Mouse (Mus musculus) thymus, adult 2 months (tissue): Measurements from ENCODE around the gene Spdye4b. TPM values are rescaled to one million over a fixed set of nuclear protein-coding genes. Genes with fewer than 3 reads are reported as not detected.
"Not testable (repeated sequence)": the region's sequence is repeated elsewhere in the genome, so short reads cannot be mapped to it uniquely, and the experiment has no call there.

Source experiments
- DNase-seq: peaks from one replicate; pipeline ENCODE4 v3.0.0; 2021
- H3K27ac ChIP-seq: fragments of 200-500 bp; 2 replicates; pipeline ENCODE4 v1.5.1; 2012; ENCODE audit warnings: low read length, control low read depth; ENCODE audit not compliant: control insufficient read depth, insufficient read depth
- H3K27me3 ChIP-seq: fragments of 200-500 bp; 2 replicates; pipeline ENCODE4 v1.6.1; 2012; ENCODE audit warnings: mild to moderate bottlenecking, low read length, moderate library complexity, mixed read lengths; ENCODE audit not compliant: control insufficient read depth, insufficient read depth
- H3K36me3 ChIP-seq: fragments of 200-500 bp; 2 replicates; pipeline ENCODE4 v1.6.1; 2012; ENCODE audit warnings: mild to moderate bottlenecking, low read length, moderate library complexity; ENCODE audit not compliant: control insufficient read depth, insufficient read depth
- H3K4me1 ChIP-seq: fragments of 200-500 bp; replicated peaks from 2 replicates; pipeline ENCODE4 v1.6.1; 2012; ENCODE audit warnings: low read length; ENCODE audit not compliant: control insufficient read depth, insufficient read depth
- H3K4me3 ChIP-seq: fragments of 200-500 bp; 2 replicates; pipeline ENCODE4 v1.5.1; 2012; ENCODE audit warnings: mild to moderate bottlenecking, low read length, control low read depth, moderate library complexity; ENCODE audit not compliant: control insufficient read depth, insufficient read depth
- CTCF ChIP-seq: fragments of 200-500 bp; IDR thresholded peaks from 2 replicates; pipeline ENCODE4 v1.5.1; 2012; ENCODE audit warnings: mild to moderate bottlenecking, control low read depth, low read length, moderate library complexity, borderline replicate concordance; ENCODE audit not compliant: control insufficient read depth, poor library complexity, insufficient read depth; ENCODE audit errors: extremely low read depth
- POLR2A ChIP-seq: fragments of 200-500 bp; IDR thresholded peaks from 2 replicates; pipeline ENCODE4 v1.6.1; 2012; ENCODE audit warnings: mild to moderate bottlenecking, low read length, control low read depth, moderate library complexity; ENCODE audit not compliant: control insufficient read depth, poor library complexity, insufficient read depth; ENCODE audit errors: extremely low read depth
- WGBS: fragments of 180-500 bp; shearing (Covaris S2); methylation state at CpG from one replicate; pipeline ENCODE4 v1.1.7; 2018; 5-methylcytosine and 5-hydroxymethylcytosine counted together
- polyA plus RNA-seq: library from polyadenylated mRNA; depleted of rRNA; stranded (reverse); fragments of >200 nt; gene quantifications from 2 replicates; pipeline ENCODE4 v1.2.3, GENCODE M21; 2012; rRNA removed

The Spdye4b gene
- 0.08 TPM in 1 of 2 replicates, not detected in the other for polyA plus RNA-seq

DNA sequence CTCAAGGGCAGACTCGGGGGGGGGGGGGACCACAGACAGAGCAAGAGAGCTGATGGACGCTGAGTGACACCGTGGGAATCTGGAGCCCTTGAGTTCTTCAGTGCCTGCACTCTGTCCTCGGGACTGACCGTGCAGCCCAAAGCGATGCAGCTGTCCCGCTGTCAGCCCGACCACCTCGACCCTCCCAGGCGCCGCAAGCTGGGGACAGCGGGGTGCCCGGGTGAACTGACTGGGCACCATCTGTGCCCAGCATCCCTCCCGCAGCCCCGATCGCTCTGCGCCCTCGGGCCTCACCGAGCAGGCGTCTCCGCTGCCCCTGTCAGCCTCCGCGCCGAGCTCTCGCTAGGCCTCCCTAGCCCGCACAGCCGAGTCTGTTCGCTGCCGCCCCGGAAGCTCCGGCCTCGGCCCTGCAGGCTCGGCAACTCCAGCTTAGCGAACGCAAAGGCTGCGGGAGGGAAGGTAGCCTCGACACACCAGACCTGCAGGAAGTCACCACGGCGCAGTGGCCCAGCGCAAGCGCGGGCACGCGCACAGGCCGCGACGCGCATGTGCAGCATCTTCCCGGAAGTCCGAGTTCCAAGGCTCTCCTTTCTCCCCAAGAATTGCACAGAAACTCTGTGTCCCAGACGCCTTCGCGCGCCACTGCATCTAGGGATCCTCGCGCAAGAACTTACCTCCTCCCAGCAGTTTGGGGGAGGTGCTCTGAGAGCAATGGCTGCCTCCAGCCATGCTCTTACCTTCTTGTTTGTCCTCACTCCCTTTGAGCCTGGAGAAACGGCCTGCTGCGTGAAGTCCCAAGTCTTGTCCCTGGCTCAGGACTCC is at the start of gene Spdye4b, which contains the start of gene Rbak:
TSS of gene Spdye4b (plus strand) at position 763 of the 822 bp plus-strand sequence.
TSS of gene Rbak (minus strand) at position 521 of the 822 bp plus-strand sequence.
- 1% methylated on average over 58 of the region's 58 CpGs for WGBS
- peak within 1 kb of the TSS; percentile 66 for H3K4me3 ChIP-seq

DNA sequence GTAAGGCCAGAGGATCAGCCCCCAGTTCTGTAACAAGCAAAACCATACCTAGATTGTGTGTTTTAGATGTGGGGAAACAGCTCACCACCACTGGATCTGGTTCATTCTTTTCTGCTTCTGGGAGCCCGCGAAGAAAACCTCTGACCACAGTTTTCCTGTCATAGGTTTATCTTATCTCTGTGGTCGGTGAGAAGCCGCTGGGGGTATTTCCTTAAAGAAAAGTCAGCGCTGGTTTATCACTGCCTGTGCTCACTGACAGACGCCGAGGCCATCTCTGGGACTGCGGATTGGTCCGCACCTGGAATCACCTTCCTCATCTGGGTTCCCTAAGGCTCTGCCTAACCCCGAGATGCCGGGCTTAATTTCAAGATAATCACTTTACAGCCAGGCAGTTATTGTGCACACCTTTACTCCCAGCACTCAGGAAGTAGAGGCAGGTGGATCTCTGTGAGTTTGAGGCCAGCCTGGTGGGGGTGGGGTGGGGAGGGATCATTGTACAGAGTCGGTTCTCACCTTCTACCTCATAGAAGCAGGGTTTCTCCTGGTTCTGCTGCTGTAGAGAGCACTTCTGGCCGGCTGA is 47.8 kb upstream of the Spdye4b start:
- no peaks in the 10 kb centered on the region for H3K27me3 ChIP-seq
- no peak overlapping the region for H3K4me3 ChIP-seq
- H3K36me3 ChIP-seq, result no peaks in the 10 kb centered on the region
- peaks cover 9% of the 10 kb centered on the region for H3K4me1 ChIP-seq
- no peak overlapping the region for H3K27ac ChIP-seq
- TF ChIP-seq CTCF (no peak), POLR2A (no peak)
- WGBS, result 5% methylated on average over 13 of the region's 13 CpGs
- DNase-seq, result peak; percentile 60

More for the DNA sequence above, at the start of gene Spdye4b, which contains the start of gene Rbak:
- Histone ChIP-seq H3K36me3 (peaks cover 21% of the 10 kb centered on the region), H3K4me1 (no peaks in the 10 kb centered on the region; the same call in 1 of the 2 replicates), H3K27ac (no peak within 1 kb of the TSS), H3K27me3 (no peaks in the 10 kb centered on the region)
- TF ChIP-seq POLR2A (peak; percentile 58; the same call in 1 of the 2 replicates), CTCF (no peak)
- peak; percentile 89 for DNase-seq

DNA sequence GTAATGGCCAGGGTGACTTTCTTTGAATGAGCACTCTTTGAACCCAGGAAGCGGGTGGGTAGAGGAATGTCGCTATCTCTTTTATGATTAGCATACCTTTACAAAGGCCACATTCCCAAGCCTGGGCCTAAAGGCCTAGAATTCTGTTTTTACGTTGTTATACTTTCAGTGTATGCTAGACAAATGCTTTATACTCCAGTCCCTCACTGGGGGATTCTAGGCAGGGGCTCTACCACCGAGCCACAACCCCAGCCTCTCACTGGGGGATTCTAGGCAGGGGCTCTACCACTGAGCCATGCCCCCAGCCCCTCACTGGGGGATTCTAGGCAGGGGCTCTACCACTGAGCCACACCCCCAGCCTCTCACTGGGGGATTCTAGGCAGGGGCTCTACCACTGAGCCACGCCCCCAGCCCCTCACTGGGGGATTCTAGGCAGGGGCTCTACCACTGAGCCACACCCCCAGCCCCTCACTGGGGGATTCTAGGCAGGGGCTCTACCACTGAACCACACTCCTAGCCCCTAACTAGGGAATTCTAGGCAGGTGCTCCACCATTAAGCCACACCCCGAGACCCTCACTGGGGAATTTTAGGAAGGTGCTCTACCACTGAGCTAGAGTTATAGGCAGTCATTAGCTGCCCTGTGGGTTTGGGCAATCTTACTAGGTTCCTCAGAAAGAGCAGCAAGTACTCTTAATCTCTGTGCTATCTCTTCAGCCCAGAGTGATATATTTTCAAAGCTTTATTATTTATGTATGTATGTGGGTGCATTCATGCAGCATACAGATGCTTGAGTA is 46.4 kb upstream of the Spdye4b start:
- WGBS, result 93% methylated on average over 4 of the region's 6 CpGs
- not testable (repeated sequence) for DNase-seq, H3K27me3 ChIP-seq, H3K27ac ChIP-seq, H3K4me3 ChIP-seq, H3K4me1 ChIP-seq, H3K36me3 ChIP-seq

DNA sequence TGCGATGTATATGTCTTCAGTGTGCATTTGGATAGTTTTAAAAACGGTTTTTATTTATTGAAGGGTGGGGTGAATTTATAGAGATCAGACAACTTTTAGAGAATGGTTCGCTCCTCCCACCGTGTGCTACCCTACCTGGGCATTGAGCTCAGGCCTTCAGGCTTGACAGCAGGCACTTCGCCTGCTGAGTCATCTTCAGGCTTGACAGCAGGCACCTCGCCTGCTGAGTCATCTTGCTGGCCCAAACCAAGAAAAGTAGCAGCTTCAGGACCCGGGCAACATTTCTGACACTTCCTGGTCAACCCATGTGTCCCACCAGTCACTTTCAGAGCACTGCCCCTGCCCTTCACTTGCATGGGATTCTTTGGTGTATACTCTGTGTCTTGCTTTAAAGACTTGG is 45.8 kb upstream of the Spdye4b start:
- H3K4me3 ChIP-seq, result no peak overlapping the region
- no peak for DNase-seq
- H3K36me3 ChIP-seq, result no peaks in the 10 kb centered on the region
- TF ChIP-seq CTCF, result no peak
- TF ChIP-seq POLR2A, result no peak
- peaks cover 9% of the 10 kb centered on the region for H3K4me1 ChIP-seq
- H3K27me3 ChIP-seq, result no peaks in the 10 kb centered on the region
- no peak overlapping the region for H3K27ac ChIP-seq
- 76% methylated on average over 7 of the region's 7 CpGs for WGBS

DNA sequence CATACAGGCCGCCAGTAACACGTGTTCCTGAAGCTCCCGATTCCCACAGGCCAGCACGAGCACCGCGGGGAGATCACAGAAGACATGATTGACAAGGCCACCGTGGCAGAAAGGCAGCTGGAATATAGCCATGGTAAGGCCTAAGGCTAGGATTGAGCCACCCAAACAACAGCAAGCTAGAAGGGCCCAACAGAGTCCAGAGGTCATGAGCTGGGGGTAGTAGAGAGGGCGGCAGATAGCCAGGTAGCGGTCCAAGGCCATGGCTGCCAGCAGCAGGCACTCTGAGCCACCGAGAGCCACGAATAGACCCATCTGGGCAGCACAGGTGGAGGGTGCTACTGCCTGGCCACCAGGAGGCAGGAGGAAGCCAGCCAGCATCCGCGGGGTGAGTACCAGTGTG is 43.2 kb upstream of the Spdye4b start:
- H3K36me3 ChIP-seq, result no peaks in the 10 kb centered on the region
- TF ChIP-seq CTCF (no peak), POLR2A (no peak)
- WGBS, result 89% methylated on average over 13 of the region's 13 CpGs
- H3K27me3 ChIP-seq, result no peaks in the 10 kb centered on the region; the same call in 1 of the 2 replicates
- H3K4me3 ChIP-seq, result no peak overlapping the region
- peaks cover 7% of the 10 kb centered on the region for H3K4me1 ChIP-seq
- H3K27ac ChIP-seq, result no peak overlapping the region
- DNase-seq, result no peak

DNA sequence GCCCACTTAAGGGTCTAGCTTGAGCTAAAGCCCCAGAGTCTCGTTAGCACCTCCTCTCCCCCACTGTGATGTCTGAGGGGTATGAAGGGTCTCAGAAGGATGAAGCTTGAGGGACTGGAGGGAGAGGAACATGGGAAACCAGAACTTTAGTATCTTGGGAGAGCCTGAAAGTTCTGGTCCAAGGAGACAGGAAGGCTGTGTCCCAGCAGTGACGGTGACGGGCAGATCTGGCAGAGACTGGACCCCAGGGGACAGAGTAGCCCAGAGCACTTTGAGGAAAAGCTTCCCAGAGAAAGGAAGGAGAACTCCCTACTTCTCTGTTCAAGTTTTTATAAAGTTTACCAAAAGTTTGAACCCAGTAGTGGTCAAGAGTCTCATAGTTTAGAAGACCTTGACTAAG is 33.3 kb upstream of the Spdye4b start, which contains the start of gene Olfr718-ps1:
TSS of gene Olfr718-ps1 (minus strand) at position 101 of the 400 bp plus-strand sequence.
- DNase-seq, result no peak
- TF ChIP-seq POLR2A, result no peak
- no peak for TF ChIP-seq CTCF
- Histone ChIP-seq H3K36me3 (no peaks in the 10 kb centered on the region), H3K27me3 (no peaks in the 10 kb centered on the region; the same call in 1 of the 2 replicates), H3K4me3 (no peak within 1 kb of the TSS), H3K27ac (no peak within 1 kb of the TSS), H3K4me1 (no peaks in the 10 kb centered on the region)
- WGBS, result 77% methylated on average over 3 of the region's 3 CpGs
